Mouse (Mus musculus) lung, postnatal 4 days (tissue): ENCODE results near the gene Tspan32.

Experiments used
- DNase-seq, 2 experiments: peaks; one replicate each; pipeline ENCODE4 v3.0.0; 2021

Tspan32 gene

GRCm38 (mm10) chr7:143004727-143005343 lies at the start of gene Tspan32:
Tspan32 (plus strand) TSS chr7:143005046.
- DNase-seq: peak; percentile 36 to 40

GRCm38 (mm10) chr7:142956018-142956417 lies 48.8 kb upstream of the Tspan32 start:
- DNase-seq: no peak

DNA sequence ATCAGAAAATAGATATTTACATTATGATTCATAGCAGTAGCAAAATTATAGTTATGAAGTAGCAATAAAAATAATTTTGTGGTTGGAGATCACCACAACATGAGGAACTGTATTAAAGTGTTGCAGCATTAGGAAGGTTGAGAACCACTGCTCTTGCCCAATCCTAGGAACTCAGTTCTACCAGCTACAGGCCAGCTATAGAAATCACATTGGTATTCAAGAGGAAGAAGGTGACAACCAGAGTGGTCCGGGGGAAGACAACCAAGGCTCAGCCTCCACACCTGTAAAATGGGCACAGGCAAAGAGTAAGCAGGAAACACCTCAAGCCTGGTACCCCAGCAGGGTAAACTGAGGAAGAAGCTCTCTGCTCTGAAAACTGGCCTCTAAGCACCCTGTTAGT lies 46.0 kb upstream of the Tspan32 start:
- no peak for DNase-seq

DNA sequence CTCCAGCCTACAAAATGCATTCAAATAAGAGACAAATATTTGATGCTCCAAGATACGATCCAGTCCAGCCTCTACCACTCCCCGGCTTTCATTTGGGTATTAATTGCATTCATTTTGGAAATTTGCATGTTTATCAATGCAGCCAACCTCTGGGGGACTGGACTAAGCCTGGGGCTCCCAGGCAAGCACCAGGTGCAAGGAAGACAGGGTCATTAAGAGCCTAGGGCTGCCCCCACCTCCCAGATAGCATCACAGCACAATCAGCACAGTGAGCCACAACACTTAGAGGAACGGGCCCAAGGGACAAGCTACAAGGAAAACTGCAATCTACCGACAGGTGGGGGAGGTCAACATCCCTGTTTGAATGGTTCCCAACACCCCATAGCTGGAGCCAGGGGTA lies 45.1 kb upstream of the Tspan32 start:
- DNase-seq: no peak

- DNase-seq: peak; percentile 60 to 78
Measured at GRCm38 (mm10) chr7:142967414-142967883, 37.4 kb upstream of the Tspan32 start.

- DNase-seq: peak; percentile 61 to 73
Measured at GRCm38 (mm10) chr7:142967884-142968808, 36.7 kb upstream of the Tspan32 start.

GRCm38 (mm10) chr7:142968809-142969511 lies 35.9 kb upstream of the Tspan32 start, which contains the start of gene Ascl2:
Ascl2 (minus strand) TSS chr7:142969264.
- peak; percentile 19 to 43 for DNase-seq

DNA sequence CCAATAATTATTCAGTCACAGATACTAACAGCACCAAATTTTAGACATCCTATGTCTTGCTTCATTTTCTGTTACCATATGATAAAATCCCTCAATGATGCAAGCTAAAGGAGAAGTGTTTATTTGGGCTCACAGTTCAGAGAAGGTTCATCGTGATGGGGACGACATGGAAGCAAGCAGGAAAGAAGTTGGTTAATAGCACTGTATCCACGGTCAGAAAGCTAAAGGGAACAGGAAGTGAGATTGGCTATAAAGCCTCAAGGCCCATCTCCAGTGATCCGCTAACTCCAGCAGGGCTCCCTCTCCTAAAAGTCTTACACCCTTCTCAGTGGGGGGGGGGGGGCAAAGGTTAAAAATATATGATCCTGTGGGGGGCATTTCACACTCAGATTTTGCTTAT lies 22.9 kb upstream of the Tspan32 start:
- no peak for DNase-seq

- DNase-seq: no peak
Measured at GRCm38 (mm10) chr7:142985146-142985545, 19.7 kb upstream of the Tspan32 start.

DNA sequence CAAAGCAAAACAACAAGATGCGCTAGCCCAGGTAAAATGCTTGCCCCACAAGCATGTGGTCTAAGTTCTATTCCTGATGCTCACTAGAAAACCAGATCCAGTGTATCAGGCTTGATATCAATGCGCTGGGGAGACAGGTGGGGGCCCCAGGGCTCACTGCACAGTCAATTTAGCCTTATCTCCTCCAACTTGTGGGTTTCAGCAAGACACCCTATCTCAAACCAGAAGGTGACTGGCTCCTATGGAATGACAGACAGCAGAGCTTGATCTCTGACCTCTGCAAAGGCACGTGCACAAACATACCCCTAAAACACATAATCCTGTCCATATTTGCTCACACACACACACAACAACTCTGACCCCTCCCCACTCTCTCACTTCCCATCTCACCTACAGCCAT lies 17.1 kb upstream of the Tspan32 start:
- DNase-seq: no peak

GRCm38 (mm10) chr7:142995004-142995403 lies 9.8 kb upstream of the Tspan32 start:
- no peak for DNase-seq

DNA sequence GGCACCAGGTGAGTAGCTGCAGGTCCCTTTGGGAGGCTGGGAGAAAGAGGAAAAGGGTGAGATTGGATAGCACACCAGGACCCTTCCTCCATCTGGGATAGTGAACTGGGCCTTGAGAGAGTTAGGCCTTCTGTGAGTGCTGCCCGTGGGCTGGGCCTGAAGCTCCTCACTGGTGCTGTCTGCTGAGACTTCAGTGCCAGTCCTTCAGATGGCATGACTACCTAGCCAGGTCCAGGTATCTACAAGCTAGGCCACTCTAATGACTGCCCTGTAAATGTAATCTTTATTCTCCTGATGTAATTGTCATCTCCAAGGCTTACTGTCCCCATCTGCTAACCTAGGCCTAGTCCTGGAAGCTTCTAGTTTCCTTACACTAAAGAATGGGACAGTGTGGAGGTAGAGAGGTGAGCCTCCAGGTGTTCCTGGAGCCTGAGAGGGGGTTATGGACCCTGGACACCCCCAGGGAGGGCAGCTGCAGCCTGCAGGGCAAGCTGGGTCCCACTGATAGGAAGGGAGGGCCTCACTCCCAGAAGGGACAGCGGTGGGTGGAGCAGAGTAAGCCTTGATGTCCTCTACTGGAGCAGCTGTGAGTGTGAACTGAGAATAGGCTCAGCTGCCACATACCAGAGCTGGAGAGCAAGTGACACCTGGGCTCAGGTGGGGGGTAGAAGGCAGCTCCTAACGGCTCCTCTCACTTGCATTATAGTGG lies 9.1 kb upstream of the Tspan32 start:
- DNase-seq: no peak

GRCm38 (mm10) chr7:142996998-142997397 lies 7.8 kb upstream of the Tspan32 start:
- DNase-seq: no peak

DNA sequence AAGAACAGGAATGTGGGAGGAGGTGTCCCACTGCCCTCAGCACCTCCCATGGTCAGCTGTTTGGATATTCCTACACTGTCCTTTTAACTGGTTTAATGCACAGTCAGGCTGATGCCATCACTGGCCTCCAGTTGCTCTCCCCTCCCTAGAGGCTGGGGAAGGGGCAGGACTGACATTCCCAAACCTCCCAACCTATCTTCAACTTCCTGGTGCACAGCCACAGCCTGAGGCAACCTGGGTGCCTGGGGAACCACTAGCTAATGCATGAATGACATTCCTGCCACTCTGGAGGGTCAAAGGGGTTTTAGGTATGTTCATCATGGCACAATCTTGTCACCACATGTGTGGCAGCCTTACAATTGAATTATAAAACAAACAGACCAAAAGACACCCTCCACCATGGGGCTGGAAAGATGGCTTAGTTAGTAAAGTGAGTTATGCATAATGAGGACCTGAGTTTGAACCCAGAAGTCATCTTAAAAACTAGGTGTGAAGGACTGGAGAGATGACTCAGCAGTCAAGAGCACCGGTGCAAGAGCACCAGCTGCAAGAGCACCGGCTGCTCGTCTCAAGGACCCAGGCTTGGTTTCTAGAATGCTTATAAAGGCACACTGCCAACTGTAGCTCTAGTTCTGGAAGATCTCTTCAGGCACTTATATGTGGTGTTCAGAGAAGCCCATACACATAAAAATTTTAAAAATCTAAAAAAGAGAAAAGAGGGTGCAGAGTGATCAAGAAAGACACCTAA lies 7.3 kb upstream of the Tspan32 start:
- peak in 1 of 2 experiments; percentile 48 for DNase-seq

DNA sequence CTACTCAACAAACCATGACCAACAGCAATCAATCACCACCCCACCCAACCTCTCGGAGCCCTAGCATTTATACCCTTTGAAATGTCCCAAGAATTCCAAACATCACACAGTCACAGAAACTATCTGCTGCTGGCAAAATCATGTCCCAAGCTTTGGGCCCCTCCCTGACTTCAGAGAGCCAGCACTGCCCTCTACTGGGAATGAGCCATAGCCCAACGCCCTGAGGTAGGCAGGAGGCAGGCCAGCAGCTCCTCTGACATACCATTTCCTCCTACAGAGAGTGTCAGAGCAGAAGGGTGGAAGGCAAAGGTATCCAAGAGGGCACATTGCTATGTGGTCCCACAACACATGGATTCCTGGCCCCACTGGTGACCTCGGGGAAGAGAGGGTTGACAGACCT lies 2.2 kb upstream of the Tspan32 start:
- peak; percentile 65 to 74 for DNase-seq

DNA sequence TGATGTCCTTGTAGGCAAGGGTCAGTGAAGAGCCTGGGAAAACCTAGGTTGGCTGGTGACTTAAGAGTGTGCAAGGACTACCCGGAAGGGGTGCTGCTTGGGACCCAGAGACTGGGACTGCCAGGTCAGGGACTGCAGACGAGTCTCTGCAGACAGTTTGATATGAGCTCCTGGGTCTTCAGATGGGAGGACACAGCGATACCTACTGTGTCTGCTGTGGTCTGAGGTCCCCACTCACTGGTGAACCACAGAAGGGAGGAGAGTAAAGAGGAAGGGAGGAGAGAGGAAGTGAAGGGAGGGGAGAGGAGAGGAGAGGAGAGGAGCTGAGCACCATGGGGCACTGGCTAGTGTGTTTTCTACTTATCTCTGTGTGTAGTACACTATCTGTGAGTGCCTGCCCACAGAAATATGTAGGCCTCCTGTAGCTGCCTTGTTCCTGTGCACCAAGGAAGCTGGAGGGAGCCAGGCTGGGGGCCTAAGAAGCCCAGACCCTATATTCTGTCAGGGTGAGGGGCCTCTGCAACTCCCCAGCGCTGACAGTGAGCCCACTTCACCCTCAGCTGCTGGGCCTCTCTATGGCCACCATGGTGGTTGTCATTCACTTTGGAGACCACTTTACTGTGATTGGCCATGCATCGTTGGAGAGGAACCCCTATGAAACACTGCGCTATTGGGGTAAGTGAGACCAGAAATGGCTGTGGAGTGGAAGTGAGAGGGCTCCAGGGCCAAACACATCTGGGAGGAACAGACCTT lies 674 bp downstream of the Tspan32 start:
- DNase-seq: no peak

GRCm38 (mm10) chr7:143006097-143006755 lies 1.4 kb downstream of the Tspan32 start:
- peak in 1 of 2 experiments; percentile 38 for DNase-seq

- DNase-seq: no peak
Measured at GRCm38 (mm10) chr7:143006756-143007598, 2.1 kb downstream of the Tspan32 start.

GRCm38 (mm10) chr7:143007599-143008369 lies 2.9 kb downstream of the Tspan32 start:
- DNase-seq: peak; percentile 93 to 96
